Mouse (Mus musculus) lung, postnatal 0 days (tissue): ENCODE results near the gene Dhcr24. TPM values are rescaled to one million over a fixed set of nuclear protein-coding genes. Genes with fewer than 3 reads are reported as not detected.
A peak's percentile ranks its signal among the peaks of the same experiment; 100 is the strongest.

Experiments used
- ATAC-seq: fragments of 200-750 bp; cut with Nextera tagmentation; 2 replicates; pipeline ENCODE4 v1.8.0; 2017; ENCODE audit warnings: moderate library complexity
- DNase-seq: peaks from one replicate; pipeline ENCODE4 v3.0.0-alpha.2; 2016; ENCODE audit warnings: low spot score
- H3K27ac ChIP-seq: fragments of 300-500 bp; sonication (generic); 2 replicates; pipeline ENCODE4 v1.5.1; 2014; ENCODE audit warnings: antibody characterized with exemption, mild to moderate bottlenecking, low read length, mixed read lengths
- H3K27me3 ChIP-seq: fragments of 300-500 bp; sonication (generic); replicated peaks from 2 replicates; pipeline ENCODE4 v1.6.1; 2014; ENCODE audit warnings: low read length, mixed read lengths; ENCODE audit not compliant: insufficient read depth
- H3K36me3 ChIP-seq: fragments of 300-500 bp; sonication (generic); 2 replicates; pipeline ENCODE4 v1.6.1; 2014; ENCODE audit warnings: low read length, mixed read lengths; ENCODE audit not compliant: insufficient read depth
- H3K4me1 ChIP-seq: fragments of 300-500 bp; sonication (generic); 2 replicates; pipeline ENCODE4 v1.6.1; 2014; ENCODE audit warnings: antibody characterized with exemption, low read depth, low read length, mixed read lengths; ENCODE audit not compliant: insufficient read depth
- H3K4me2 ChIP-seq: fragments of 300-500 bp; sonication (generic); replicated peaks from 2 replicates; pipeline ENCODE4 v1.6.1; 2014; ENCODE audit warnings: low read depth, mild to moderate bottlenecking, low read length, moderate library complexity, mixed read lengths
- H3K4me3 ChIP-seq: fragments of 300-500 bp; sonication (generic); 2 replicates; pipeline ENCODE4 v1.5.1; 2014; ENCODE audit warnings: low read depth, low read length
- H3K9ac ChIP-seq: fragments of 300-500 bp; sonication (generic); replicated peaks from 2 replicates; pipeline ENCODE4 v1.6.1; 2014; ENCODE audit warnings: low read depth, mild to moderate bottlenecking
- H3K9me3 ChIP-seq: fragments of 300-500 bp; sonication (generic); 2 replicates; pipeline ENCODE4 v1.6.1; 2016; ENCODE audit warnings: low read length, mixed read lengths
- CTCF ChIP-seq: IDR thresholded peaks from 2 replicates; pipeline ENCODE4 v1.5.1; 2016; ENCODE audit warnings: antibody characterized with exemption, mild to moderate bottlenecking
- EP300 ChIP-seq: IDR thresholded peaks from 2 replicates; pipeline ENCODE4 v1.6.1; 2016; ENCODE audit warnings: antibody characterized with exemption, mild to moderate bottlenecking, control low read depth
- WGBS: fragments of 180-500 bp; shearing (Covaris S2); extraction: QIAGEN DNeasy Blood & Tissue Kit; methylation state at CpG from one replicate; pipeline ENCODE4 v1.1.7; 2014; 5-methylcytosine and 5-hydroxymethylcytosine counted together
- polyA plus RNA-seq: library from polyadenylated mRNA; unstranded; fragments of >200 nt; fragmentation: Nextera tagmentation; extraction: Ambion mirVana; gene quantifications from 2 replicates; pipeline ENCODE4 v1.2.1, GENCODE M21; 2015

Gene Dhcr24
- polyA plus RNA-seq, 1 experiment from 2014 or later = 5.0 TPM

- no peak for DNase-seq
Measured at GRCm38 (mm10) chr4:106596200-106596599, 35.4 kb downstream of the Dhcr24 start.

GRCm38 (mm10) chr4:106597055-106597454 lies 36.2 kb downstream of the Dhcr24 start:
- DNase-seq (no peak), ATAC-seq (no peak)
- TF ChIP-seq EP300 = no peak
- Histone ChIP-seq H3K4me2 (no peak overlapping the region), H3K9ac (no peak overlapping the region), H3K9me3 (no peaks in the 10 kb centered on the region), H3K4me1 (no peaks in the 10 kb centered on the region), H3K27me3 (no peaks in the 10 kb centered on the region), H3K36me3 (no peaks in the 10 kb centered on the region), H3K27ac (no peak overlapping the region), H3K4me3 (no peak overlapping the region)
- WGBS = 81% methylated on average over 9 of the region's 9 CpGs

More at GRCm38 (mm10) chr4:106596200-106596599, 35.4 kb downstream of the Dhcr24 start:
- no peak overlapping the region for H3K4me2 ChIP-seq
- H3K36me3 ChIP-seq = no peaks in the 10 kb centered on the region
- ATAC-seq = no peak
- WGBS = 69% methylated on average over 3 of the region's 3 CpGs
- H3K4me1 ChIP-seq = no peaks in the 10 kb centered on the region
- H3K4me3 ChIP-seq = no peak overlapping the region
- no peaks in the 10 kb centered on the region for H3K9me3 ChIP-seq
- TF ChIP-seq EP300 (no peak), CTCF (peak; percentile 33)
- no peaks in the 10 kb centered on the region for H3K27me3 ChIP-seq
- H3K9ac ChIP-seq = no peak overlapping the region
- H3K27ac ChIP-seq = no peak overlapping the region

GRCm38 (mm10) chr4:106597741-106598140 lies 36.9 kb downstream of the Dhcr24 start:
- no peak for ATAC-seq
- 76% methylated on average over 4 of the region's 4 CpGs for WGBS
- TF ChIP-seq CTCF (no peak), EP300 (no peak)

GRCm38 (mm10) chr4:106599415-106599814 lies 38.6 kb downstream of the Dhcr24 start:
- 23% methylated on average over 1 of the region's 1 CpGs for WGBS
- no peaks in the 10 kb centered on the region for H3K27me3 ChIP-seq
- H3K36me3 ChIP-seq = no peaks in the 10 kb centered on the region
- no peaks in the 10 kb centered on the region for H3K9me3 ChIP-seq
- H3K4me2 ChIP-seq = no peak overlapping the region
- no peak for ATAC-seq
- no peak for DNase-seq
- H3K4me1 ChIP-seq = no peaks in the 10 kb centered on the region
- H3K27ac ChIP-seq = no peak overlapping the region
- no peak overlapping the region for H3K9ac ChIP-seq
- TF ChIP-seq EP300 (no peak), CTCF (no peak)
- H3K4me3 ChIP-seq = no peak overlapping the region

More at GRCm38 (mm10) chr4:106597741-106598140, 36.9 kb downstream of the Dhcr24 start:
- DNase-seq = no peak
- Histone ChIP-seq H3K9me3 (no peaks in the 10 kb centered on the region), H3K4me1 (no peaks in the 10 kb centered on the region), H3K36me3 (no peaks in the 10 kb centered on the region), H3K4me3 (no peak overlapping the region), H3K4me2 (no peak overlapping the region), H3K27me3 (no peaks in the 10 kb centered on the region), H3K9ac (no peak overlapping the region), H3K27ac (no peak overlapping the region)

- Histone ChIP-seq H3K27ac (no peak overlapping the region), H3K9me3 (no peaks in the 10 kb centered on the region), H3K9ac (no peak overlapping the region), H3K4me1 (no peaks in the 10 kb centered on the region), H3K4me2 (no peak overlapping the region), H3K4me3 (no peak overlapping the region), H3K36me3 (no peaks in the 10 kb centered on the region), H3K27me3 (no peaks in the 10 kb centered on the region)
- ATAC-seq = no peak
- DNase-seq = no peak
- WGBS = 66% methylated on average over 4 of the region's 4 CpGs
- TF ChIP-seq CTCF = no peak
- TF ChIP-seq EP300 = no peak
Measured at GRCm38 (mm10) chr4:106600770-106601169, 39.9 kb downstream of the Dhcr24 start.

- no peak overlapping the region for H3K27ac ChIP-seq
- no peak overlapping the region for H3K4me3 ChIP-seq
- H3K4me1 ChIP-seq = no peaks in the 10 kb centered on the region
- H3K4me2 ChIP-seq = 0 out of 2 replicates have a peak overlapping the region, but pooled peaks have one; percentile 17
- no peak overlapping the region for H3K9ac ChIP-seq
- H3K27me3 ChIP-seq = no peaks in the 10 kb centered on the region
- peak; percentile 46 for DNase-seq
- peak; percentile 62 for ATAC-seq
- 35% methylated on average over 18 of the region's 18 CpGs for WGBS
- 0 out of 2 replicates have a peak, but pooled peaks cover 3% of the 10 kb centered on the region for H3K9me3 ChIP-seq
- TF ChIP-seq CTCF = no peak
- TF ChIP-seq EP300 = no peak
- no peaks in the 10 kb centered on the region for H3K36me3 ChIP-seq
Measured at GRCm38 (mm10) chr4:106606639-106607554, 46.1 kb downstream of the Dhcr24 start.
